Mouse (Mus musculus) CD8-positive naive resting alpha-beta T cell, adult 2 months (primary cell): ENCODE data around the gene Pax2.
"Not testable (repeated sequence)": the region's sequence is repeated elsewhere in the genome, so short reads cannot be mapped to it uniquely, and the experiment has no call there.

Source experiments
- DNase-seq, 2 experiments: peaks; one replicate each; pipeline ENCODE4 v3.0.0; 2022; ENCODE audit warnings: low read depth in 2 of 2, low spot score in 2 of 2

Pax2 gene

DNA sequence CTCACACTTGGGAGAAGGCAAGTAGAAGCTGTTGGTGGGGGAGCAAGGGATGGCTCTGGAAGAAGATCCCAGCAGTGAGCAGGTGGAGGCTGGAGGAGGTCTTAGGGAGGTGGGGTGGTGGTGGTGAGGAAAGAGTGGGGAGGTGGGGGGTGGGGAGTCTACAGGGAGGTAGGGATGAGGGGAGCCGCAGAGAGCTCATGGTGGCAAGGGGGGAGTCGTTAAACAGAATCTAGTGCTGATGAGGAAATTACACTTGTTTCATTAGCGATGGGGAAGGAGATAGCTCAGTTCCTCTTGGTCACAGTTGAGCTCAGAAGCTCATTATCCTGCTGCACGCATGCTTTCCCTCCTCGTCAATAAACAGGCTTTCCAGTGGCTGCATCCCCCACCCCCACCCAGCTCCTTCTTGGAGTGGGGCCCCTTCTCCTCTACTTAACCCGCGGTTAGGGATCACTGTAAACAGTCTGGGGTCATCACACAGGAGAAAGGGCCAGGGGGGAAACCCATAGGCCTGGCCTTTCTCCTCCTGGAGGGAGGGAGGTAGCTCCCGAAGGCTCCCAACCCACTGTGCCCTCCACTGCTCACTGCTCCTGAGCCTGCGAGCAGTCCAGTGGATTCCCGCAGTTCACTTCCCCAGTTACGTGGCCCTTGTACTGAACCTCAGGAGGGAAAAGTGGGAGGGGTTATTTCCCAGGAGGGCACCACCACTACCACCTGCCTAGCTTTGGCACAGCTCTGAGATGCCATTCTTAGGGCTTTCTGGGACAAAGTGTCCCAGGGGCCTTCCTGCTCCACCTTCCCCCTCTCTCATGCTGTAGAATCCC is 78.6 kb downstream of the Pax2 start:
- no peak for DNase-seq

DNA sequence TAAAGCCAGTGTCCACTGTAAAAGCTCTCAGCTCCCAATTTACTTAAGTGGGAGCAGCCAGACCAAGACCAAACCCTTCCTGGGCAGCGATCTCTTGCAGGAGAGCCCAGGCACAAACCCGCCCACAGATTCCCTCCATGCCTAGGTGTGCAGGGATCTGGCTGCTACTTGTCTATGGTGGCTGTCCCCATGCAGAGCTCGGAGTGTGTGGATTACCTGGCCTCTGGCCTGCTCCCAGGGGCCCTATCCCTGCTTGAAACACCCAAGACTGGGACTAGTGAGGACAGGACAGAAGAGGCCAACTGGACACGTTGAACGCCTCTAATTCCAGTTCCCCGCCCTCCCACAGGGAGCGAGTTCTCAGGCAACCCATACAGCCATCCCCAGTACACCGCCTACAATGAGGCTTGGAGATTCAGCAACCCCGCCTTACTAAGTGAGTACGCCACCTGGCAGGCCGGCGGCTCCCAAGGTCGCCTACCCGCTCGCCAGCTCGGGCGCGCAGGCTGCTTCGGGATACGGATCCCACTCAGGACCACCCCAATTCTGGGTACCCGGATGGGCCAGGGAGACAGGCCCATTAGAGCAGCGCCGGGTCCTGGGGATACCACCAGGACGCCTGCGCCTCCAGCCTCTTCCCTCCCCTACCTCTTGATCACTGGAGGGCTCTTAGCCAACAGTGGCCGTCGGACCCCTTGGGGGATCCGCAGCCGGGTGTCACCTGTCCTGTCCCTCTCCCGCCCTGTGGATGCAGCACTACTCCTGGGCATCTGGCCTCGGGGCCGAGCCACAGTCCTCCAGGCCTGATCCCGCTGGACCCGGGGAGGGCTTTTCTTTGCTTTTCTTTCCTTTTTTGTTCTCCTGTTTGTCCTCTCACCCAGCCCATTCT is 79.4 kb downstream of the Pax2 start:
- no peak for DNase-seq

DNA sequence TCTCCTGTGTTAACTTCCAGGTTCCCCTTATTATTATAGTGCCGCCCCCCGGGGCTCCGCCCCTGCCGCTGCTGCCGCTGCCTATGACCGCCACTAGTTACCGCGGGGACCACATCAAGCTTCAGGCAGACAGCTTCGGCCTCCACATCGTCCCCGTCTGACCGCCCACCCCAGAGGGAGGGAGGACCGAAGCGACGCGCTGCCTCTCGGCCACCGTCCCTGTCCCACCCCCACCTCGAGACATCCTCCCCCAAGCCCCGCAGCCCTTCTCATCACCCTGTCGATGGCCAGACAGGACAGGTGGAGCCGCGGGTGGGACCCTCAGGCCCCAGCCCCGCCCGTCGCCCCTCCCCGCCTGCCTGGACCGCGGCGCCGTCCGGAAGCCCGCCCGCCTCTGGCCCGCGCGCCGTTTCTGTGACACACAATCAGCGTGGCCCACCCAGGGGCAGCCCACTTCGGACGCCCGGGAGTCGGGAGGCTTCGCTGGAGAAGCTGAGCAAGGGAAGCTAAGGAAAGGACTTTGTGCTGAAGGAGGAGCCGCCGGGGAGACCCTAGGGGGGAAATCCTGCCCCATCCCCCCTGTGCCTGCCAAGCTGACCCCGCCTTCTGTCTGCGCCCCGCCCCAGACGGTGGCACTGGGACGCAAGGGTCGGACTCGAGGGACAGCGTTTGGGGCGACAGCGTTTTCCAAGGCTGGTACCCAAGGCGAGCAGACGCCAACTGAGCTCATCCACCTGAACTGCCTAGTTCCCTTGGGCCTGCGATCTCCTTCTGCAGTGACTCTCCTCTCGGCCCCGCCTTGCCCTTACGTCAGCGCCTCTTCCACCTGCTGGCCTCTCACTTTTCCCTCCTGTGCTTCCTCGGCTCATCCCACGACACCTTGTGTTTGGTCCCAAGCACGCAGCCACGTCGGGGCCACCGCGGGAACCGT is 80.4 kb downstream of the Pax2 start:
- DNase-seq, result no peak

DNA sequence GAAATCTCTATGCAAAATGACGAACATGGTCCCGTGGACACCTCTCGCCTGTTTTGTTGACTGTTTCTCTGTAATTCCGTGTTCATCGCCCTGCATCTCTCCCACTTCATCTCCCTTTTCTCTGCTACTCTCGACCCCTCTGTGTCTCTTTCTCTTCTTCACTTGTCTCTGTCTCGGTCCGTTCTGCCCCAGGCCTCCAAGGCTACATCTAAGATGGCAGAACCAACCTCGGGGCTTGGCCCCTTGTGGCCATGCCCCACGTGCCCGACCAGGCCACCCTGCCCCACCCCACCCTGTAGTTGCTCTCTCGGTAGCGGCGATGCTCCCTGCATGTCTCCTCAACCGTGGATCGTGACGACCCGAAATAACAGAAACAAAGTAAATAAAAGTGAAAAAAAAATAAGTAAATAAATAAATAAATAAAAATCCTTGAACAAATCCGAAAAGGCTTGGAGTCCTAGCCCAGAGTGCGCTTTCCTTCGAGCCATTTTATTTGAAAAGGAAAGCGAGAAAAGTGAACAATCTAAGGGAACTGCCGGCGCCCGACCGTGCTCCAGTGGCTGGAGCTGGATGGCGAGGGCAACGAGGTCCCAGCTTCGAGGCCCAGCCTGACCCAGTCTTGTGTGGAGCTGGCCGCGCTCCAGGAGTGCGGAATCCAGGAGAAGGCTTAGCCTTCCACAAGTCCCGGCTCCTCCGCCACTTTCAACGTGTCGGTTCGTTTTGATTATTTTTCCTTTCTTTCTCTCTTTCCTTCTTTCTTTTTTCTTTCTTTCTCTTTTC is 81.8 kb downstream of the Pax2 start:
- no peak for DNase-seq

DNA sequence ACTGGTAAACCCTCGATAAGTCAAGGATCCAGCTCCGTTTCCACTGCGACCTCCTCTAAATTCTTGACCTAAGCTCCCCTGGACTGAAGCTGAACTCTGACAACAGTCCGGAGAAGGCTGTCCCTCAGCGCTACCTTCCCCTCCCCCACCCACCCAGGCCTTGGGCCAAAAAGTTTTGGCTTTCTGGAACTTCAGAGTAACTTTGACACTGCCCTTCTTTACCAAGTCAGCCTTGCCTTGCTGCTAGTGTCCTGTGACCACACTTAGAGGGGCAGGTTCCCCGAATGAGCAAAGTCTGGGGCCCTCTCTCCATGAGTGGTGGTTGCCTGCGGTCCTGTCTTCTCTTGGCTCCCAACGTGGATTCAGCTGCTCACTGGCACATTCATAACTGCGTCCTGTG is 82.5 kb downstream of the Pax2 start:
- DNase-seq, result no peak

DNA sequence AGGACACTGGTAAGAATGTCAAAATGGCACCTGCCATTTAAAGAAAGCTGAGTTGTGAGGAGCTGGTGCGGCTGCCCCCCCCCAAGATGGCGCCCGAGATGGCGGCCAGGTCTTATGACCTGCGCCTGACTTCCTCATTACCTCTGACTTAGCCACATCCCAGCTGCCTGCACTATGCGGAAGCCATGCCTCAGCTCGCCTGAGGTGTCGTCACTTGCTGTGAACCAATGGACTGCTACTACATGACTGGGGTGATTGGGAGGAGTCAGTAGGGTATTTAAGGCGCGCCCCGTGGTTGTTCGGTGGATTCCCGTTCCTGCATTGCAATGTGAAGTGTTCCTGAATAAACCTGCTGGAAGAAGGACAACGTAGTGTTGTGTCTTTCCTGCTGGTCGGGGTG is 86.8 kb downstream of the Pax2 start:
- DNase-seq, result not testable (repeated sequence)

DNA sequence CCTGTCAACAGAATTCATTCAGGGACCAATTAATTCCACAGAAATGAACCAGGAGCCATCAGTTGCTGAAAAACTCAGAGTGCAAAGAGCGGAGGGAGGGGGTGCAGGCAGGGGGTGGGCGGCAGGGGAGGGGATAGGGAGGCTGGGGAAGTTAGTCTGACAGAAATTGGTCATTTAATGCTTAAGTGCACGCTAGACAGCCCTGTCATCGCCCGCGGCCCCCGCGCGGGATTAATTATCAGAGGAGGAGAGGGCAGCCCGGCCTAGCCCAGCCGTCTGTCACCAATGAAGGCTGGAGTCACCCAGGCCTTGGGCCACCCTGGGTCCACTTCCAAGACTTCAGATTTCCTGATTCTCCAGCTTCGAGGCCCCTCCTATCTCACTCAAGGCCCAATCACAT is 93.6 kb downstream of the Pax2 start:
- DNase-seq, result no peak

DNA sequence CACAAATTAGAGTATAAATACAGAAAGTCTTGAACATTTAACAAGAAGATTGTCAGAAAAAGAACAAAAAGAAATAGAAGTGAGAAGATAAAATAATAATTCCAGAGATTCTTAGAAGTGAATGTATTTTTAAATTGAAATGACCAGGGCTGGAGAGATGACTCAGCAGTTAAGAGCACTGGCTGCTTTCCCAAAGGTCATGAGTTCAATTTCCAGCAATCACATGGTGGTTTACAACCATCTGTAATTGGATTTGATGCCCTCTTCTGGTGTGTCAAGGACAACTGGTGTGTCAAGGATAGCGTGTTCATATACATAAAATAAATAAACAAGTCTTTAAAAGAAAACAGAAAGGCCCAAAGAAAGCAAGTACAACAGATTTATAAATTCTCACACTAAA is 102.8 kb downstream of the Pax2 start:
- DNase-seq, result no peak

DNA sequence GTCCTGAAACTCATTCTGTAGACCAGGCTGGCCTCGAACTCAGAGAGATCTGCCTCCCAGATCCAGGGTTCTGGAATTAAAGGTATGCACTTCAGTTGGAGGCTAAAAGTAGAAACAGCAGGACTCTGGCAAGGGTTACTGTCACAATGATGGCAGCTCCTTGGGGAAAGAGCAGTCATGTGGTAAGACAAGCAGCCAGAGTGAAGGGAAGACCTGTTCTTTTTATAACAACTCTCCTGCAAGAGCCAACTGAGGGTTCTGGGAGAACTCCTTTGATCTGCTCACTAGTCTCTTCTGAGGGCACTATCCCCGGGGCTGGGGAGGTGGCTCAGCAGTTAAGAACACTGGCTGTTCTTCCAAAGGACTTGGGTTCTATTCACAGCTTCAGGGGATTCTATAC is 112.9 kb downstream of the Pax2 start:
- no peak for DNase-seq

DNA sequence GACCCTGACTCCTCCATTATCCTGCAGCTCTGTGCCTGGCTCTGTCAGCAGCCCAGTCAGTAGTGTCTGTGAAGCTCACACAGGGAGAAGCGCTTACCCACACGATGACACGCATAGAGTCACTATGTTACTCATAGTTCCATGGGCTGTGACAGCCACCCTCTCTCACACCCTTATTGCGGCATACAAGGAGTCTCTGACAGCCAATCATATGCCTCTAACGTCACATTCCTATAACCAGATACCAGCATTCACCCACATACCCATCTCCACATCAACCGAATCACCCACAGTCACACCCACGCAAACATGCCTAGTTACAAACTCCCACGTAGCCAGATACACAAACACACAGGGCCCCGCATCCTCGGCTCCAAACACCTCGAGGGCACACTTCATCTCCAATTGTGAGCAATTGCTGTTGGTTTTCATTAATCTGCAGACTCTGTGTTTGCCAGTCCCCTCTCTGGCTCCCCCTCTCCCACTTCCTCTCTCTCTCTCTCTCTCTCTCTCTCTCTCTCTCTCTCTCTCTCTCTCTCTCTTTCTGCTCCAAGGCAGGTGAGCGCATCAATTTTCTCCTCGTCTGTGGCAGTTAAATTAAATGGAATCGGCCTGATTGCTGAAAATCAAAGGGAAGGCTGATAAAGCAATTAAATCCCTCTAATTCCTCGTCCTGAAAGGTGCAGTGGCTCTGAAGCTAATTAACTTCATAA is 118.5 kb downstream of the Pax2 start:
- no peak for DNase-seq

DNA sequence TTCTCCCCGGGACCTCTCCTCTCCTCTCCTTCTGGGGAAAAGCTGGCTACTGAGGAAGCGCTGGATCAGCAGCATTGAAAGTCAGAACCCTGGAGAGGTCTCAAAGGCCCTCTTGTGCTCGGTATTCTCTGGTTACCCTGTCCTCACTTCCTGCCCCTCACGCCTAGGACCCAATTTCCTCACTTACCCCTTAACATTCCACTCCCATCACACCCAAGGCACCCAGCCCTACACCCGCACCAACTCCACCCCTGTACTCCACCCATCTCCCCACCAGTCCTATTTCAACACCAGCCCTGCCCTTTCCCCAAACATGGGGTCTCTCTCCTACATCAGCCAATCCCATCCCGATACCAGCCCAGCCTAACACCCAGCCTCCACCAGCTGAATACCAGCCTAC is 119.1 kb downstream of the Pax2 start:
- no peak for DNase-seq

DNA sequence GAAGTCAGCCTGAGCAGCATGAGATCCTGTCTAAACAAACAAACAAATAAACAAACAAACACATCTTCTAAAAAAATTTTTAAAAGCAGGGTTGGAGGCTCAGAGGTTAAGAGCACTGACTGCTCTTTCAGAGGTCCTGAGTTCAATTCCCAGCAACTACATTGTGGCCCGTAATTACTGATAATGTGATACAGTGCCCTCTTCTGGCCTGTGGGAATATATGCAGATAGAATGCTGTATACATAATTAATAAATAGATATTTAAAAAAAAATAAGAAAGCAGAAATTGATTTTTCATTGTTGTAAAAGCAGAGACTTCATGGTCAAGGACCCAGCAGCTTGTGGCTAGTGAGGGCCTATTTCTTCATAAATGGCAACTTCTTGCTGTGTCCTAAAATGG is 119.9 kb downstream of the Pax2 start:
- DNase-seq, result no peak

DNA sequence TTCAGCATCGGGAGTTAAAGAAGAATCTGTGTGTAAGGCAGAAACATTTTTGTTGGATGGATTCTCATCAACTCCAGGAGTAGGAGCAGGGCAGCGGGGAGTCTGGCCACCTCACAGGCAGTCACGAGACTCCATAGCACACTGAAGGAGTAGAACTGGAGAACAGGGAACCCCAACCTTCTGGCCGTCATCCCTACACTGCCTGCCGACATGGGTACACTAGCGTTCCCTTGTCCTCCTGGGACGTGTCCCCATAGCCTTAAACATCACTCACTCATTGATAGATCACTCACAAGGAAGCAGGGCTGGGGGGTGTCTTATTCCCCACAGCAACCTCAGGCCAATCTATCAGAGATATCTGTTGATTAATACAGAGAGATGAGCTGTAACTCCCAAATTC is 120.7 kb downstream of the Pax2 start:
- DNase-seq, result no peak

DNA sequence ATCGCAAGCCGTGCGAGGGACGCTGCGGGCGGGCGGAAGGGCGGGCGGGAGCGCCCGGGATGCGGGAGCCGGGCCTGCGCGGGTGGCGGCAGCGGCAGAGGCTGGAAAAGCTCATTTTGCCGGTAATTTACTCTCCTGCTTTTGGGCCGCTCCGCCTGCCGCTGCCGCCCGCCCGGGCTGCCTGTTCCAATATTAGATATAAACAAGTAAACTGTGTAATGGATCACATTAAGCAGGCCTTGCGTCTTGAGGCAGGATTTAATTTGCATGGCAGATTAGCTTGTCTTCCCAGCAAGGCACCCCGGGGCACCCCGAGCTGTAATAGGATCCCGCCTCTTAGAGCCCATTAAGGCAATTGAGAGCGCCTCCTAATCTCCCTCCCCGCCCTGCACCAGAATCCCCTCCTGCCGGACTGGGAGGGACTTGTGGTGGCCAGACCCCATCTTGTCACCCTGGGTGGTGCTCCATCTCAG is 126.7 kb downstream of the Pax2 start:
- no peak for DNase-seq

DNA sequence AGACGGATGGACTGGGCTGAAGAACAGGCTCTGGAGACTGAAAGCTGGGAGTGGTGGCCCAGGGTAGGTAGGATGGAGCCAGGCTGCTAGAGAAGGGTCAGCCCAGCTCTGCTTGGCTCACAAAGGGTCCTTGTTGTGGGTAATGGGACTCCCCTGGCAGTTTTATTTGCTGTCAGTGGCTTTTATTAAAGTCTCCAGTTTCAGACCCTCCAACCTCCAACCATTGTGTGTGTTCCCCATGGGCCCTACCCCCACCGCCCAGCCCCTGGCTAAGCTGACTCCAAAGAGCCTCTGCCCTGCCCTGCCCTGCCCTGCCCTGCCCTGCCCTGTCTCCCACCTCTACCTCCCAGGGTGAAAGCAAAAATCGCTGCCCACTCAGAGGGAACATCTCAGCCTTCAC is 128.5 kb downstream of the Pax2 start:
- DNase-seq, result no peak

DNA sequence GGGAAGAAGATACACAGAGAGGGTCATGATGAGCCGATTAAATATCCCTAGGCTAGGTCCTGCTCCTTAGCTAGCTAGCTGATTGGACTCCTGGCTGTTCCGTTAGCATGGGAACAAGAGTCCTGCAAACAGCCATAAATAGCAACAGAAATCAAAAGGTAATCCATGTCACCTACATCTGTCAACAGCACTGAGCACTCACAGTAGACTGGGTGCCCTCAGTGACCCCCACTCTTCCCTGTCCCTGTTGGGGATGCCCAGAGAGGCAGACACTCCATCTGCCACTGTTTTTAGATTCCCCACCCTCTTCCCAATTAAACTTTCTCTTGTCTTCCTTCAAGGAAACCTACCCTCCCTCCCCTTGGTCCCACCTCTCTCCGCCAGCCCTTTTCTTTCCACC is 130.6 kb downstream of the Pax2 start:
- no peak for DNase-seq
